12 mouse cellular contexts compared by ENCODE assay signal in genomic region chr5:20462376-20462775, GRCm38 (mm10).
DNase-seq lines count a peak whose midpoint lies in the region; ATAC-seq and TF ChIP-seq lines count a peak whose summit lies in the region.
"Had no signal": no experiment of that assay in that cellular context is flagged by ENCODE, and none has a peak within 500 bp of the region (broad histone marks: within the 10 kb centered on the region; RNA-seq: fewer than 3 reads in every experiment).

No protein-coding gene starts in this region.

- H3K4me1 ChIP-seq in forebrain, embryonic 13.5 days = no peaks in the 10 kb centered on the region
- no peaks in the 10 kb centered on the region for H3K4me1 ChIP-seq in forebrain, embryonic 11.5 days (replicated peaks; ENCODE audit: control insufficient read depth, insufficient read depth, low read length)
- H3K4me1 ChIP-seq in lung, embryonic 14.5 days (ENCODE audit: insufficient read depth) = no peaks in the 10 kb centered on the region
- no peaks in the 10 kb centered on the region for H3K4me1 ChIP-seq in neural tube, embryonic 15.5 days
- H3K4me1 ChIP-seq: limb, embryonic 10.5 days had no signal

- no peak overlapping the region for H3K4me3 ChIP-seq in forebrain, embryonic 13.5 days
- no peak overlapping the region for H3K4me3 ChIP-seq in forebrain, embryonic 11.5 days (ENCODE audit: low read depth, low read length)
- no peak overlapping the region for H3K4me3 ChIP-seq in lung, embryonic 14.5 days (ENCODE audit: low read depth, low read length)
- H3K4me3 ChIP-seq in neural tube, embryonic 15.5 days (replicated peaks) = no peak overlapping the region
- H3K4me3 ChIP-seq: limb, embryonic 10.5 days had no signal

- H3K4me2 ChIP-seq in forebrain, embryonic 13.5 days = no peak overlapping the region
- no peak overlapping the region for H3K4me2 ChIP-seq in forebrain, embryonic 11.5 days (ENCODE audit: low read depth, low read length, severe bottlenecking)
- H3K4me2 ChIP-seq in lung, embryonic 14.5 days = no peak overlapping the region
- no peak overlapping the region for H3K4me2 ChIP-seq in neural tube, embryonic 15.5 days

- H3K9ac ChIP-seq in forebrain, embryonic 13.5 days = no peak overlapping the region
- no peak overlapping the region for H3K9ac ChIP-seq in forebrain, embryonic 11.5 days (ENCODE audit: low read length)
- H3K9ac ChIP-seq in lung, embryonic 14.5 days = no peak overlapping the region
- H3K9ac ChIP-seq in neural tube, embryonic 15.5 days (replicated peaks) = no peak overlapping the region

- H3K9me3 ChIP-seq in forebrain, embryonic 13.5 days (replicated peaks) = no peaks in the 10 kb centered on the region
- H3K9me3 ChIP-seq in forebrain, embryonic 11.5 days (ENCODE audit: control insufficient read depth, low read length) = no peaks in the 10 kb centered on the region
- H3K9me3 ChIP-seq in lung, embryonic 14.5 days (ENCODE audit: low read depth, low read length) = no peaks in the 10 kb centered on the region
- H3K9me3 ChIP-seq in neural tube, embryonic 15.5 days (replicated peaks) = no peaks in the 10 kb centered on the region
- H3K9me3 ChIP-seq: limb, embryonic 10.5 days had no signal

- H3K27me3 ChIP-seq in forebrain, embryonic 13.5 days = no peaks in the 10 kb centered on the region
- H3K27me3 ChIP-seq in forebrain, embryonic 11.5 days (ENCODE audit: control insufficient read depth, insufficient read depth, low read length) = no peaks in the 10 kb centered on the region
- H3K27me3 ChIP-seq in lung, embryonic 14.5 days (ENCODE audit: insufficient read depth, low read length) = no peaks in the 10 kb centered on the region
- H3K27me3 ChIP-seq in neural tube, embryonic 15.5 days (replicated peaks) = no peaks in the 10 kb centered on the region

- no peak for TF ChIP-seq CTCF in lung, embryonic 14.5 days (IDR thresholded peaks at IDR 0.05; ENCODE audit: low read depth)

- peak; percentile 76; the same call in 1 of the 2 replicates for ATAC-seq in forebrain, embryonic 13.5 days
- no peak for ATAC-seq in forebrain, embryonic 11.5 days (replicated peaks; ENCODE audit: low FRiP score)
- no peak; the same call in 1 of the 2 replicates for ATAC-seq in lung, embryonic 14.5 days (ENCODE audit: insufficient read depth)
- no peak for ATAC-seq in neural tube, embryonic 15.5 days (ENCODE audit: low FRiP score)
- ATAC-seq: midbrain, embryonic 16.5 days had no signal

- WGBS in forebrain, embryonic 13.5 days = 84% methylated on average over 2 of the region's 2 CpGs
- WGBS in forebrain, embryonic 11.5 days = 93% methylated on average over 2 of the region's 2 CpGs
- 41% methylated on average over 2 of the region's 2 CpGs for WGBS in lung, embryonic 14.5 days
- WGBS in neural tube, embryonic 15.5 days = 89% methylated on average over 2 of the region's 2 CpGs

- no peak overlapping the region for H3K27ac ChIP-seq in forebrain, embryonic 13.5 days
- no peak overlapping the region for H3K27ac ChIP-seq in forebrain, embryonic 11.5 days (ENCODE audit: low read depth, low read length)
- no peak overlapping the region for H3K27ac ChIP-seq in lung, embryonic 14.5 days (ENCODE audit: low read depth)
- H3K27ac ChIP-seq in neural tube, embryonic 15.5 days (replicated peaks) = no peak overlapping the region
- H3K27ac ChIP-seq: limb, embryonic 10.5 days had no signal

- H3K36me3 ChIP-seq in forebrain, embryonic 13.5 days (ENCODE audit: poor library complexity, severe bottlenecking) = peaks cover 5% of the 10 kb centered on the region; the same call in 1 of the 2 replicates
- no peaks in the 10 kb centered on the region for H3K36me3 ChIP-seq in forebrain, embryonic 11.5 days (ENCODE audit: control insufficient read depth, insufficient read depth, low read length)
- no peaks in the 10 kb centered on the region for H3K36me3 ChIP-seq in lung, embryonic 14.5 days (ENCODE audit: insufficient read depth)
- 0 out of 2 replicates have a peak, but pooled peaks cover 5% of the 10 kb centered on the region for H3K36me3 ChIP-seq in neural tube, embryonic 15.5 days
- H3K36me3 ChIP-seq: limb, embryonic 10.5 days had no signal

- DNase-seq in forebrain, embryonic 11.5 days (ENCODE audit: low spot score) = no peak
- peak; percentile 21 for DNase-seq in lung, embryonic 14.5 days
- no peak for DNase-seq in lung, postnatal 4 days
- peak; percentile 47 to 53 for DNase-seq in layer of hippocampus, adult 8-10 months (ENCODE audit: low spot score in 2 of 2)
- DNase-seq in right cerebral cortex, postnatal 25 days = peak; percentile 44
- no peak for DNase-seq in urinary bladder, postnatal 36 days (ENCODE audit: low spot score in 2 of 2)
- DNase-seq: lung, adult 2 months; thymus, postnatal 4 days had no signal

Comparison
In these comparisons a context has a peak if more than half of its experiments do, and no peak if none do; other contexts are left out.
1. DNase-seq: peak in lung, embryonic 14.5 days (single experiment), layer of hippocampus, adult 8-10 months (2 of 2) and right cerebral cortex, postnatal 25 days (single experiment); none in forebrain, embryonic 11.5 days (single experiment), lung, postnatal 4 days (0 of 2) and urinary bladder, postnatal 36 days (0 of 2).